In genomic region chr11:117974327-117975125, GRCm38 (mm10) we compare ENCODE assay signal across 10 mouse cellular contexts. TPM values are rescaled to one million over a fixed set of nuclear protein-coding genes. Genes with fewer than 3 reads are reported as not detected.
DNase-seq lines count a peak whose midpoint lies in the region; ATAC-seq lines count a peak whose summit lies in the region.
"Had no signal": no experiment of that assay in that cellular context is flagged by ENCODE, and none has a peak within 500 bp of the region (broad histone marks: within the 10 kb centered on the region; RNA-seq: fewer than 3 reads in every experiment).

No protein-coding gene starts in this region.

- no peak overlapping the region for H3K4me2 ChIP-seq in heart, embryonic 11.5 days
- no peak overlapping the region; the same call in 1 of the 2 replicates for H3K4me2 ChIP-seq in limb, embryonic 11.5 days (ENCODE audit: low read depth, severe bottlenecking)
- H3K4me2 ChIP-seq: liver, embryonic 11.5 days had no signal

- no peaks in the 10 kb centered on the region for H3K9me3 ChIP-seq in heart, embryonic 11.5 days (replicated peaks; ENCODE audit: control insufficient read depth, low read length)
- no peaks in the 10 kb centered on the region for H3K9me3 ChIP-seq in limb, embryonic 11.5 days (ENCODE audit: control insufficient read depth, low read length)
- H3K9me3 ChIP-seq: G1E had no signal

- WGBS in heart, embryonic 11.5 days (ENCODE audit: insufficient replicate concordance): 19% methylated on average over 14 of the region's 14 CpGs
- WGBS in limb, embryonic 11.5 days: 41% methylated on average over 14 of the region's 14 CpGs

- H3K4me3 ChIP-seq in heart, embryonic 11.5 days (ENCODE audit: low read depth, low read length): no peak overlapping the region
- H3K4me3 ChIP-seq in limb, embryonic 11.5 days (ENCODE audit: low read depth, low read length): no peak overlapping the region

- peak overlapping the region; percentile 59 for H3K27ac ChIP-seq in heart, embryonic 11.5 days (ENCODE audit: low read depth, low read length)
- H3K27ac ChIP-seq in limb, embryonic 11.5 days (replicated peaks; ENCODE audit: low read depth, low read length): no peak overlapping the region

- no peaks in the 10 kb centered on the region for H3K36me3 ChIP-seq in heart, embryonic 11.5 days (ENCODE audit: control insufficient read depth, insufficient read depth, low read length)
- no peaks in the 10 kb centered on the region for H3K36me3 ChIP-seq in limb, embryonic 11.5 days (ENCODE audit: control insufficient read depth, insufficient read depth, low read length)
- H3K36me3 ChIP-seq: G1E had no signal

- H3K4me1 ChIP-seq in heart, embryonic 11.5 days (ENCODE audit: control insufficient read depth, insufficient read depth, low read length): peaks cover 35% of the 10 kb centered on the region
- peaks cover 20% of the 10 kb centered on the region for H3K4me1 ChIP-seq in limb, embryonic 11.5 days (ENCODE audit: control insufficient read depth, insufficient read depth, low read length)

- peaks cover 14% of the 10 kb centered on the region for H3K27me3 ChIP-seq in heart, embryonic 11.5 days (ENCODE audit: control insufficient read depth, insufficient read depth, low read length)
- H3K27me3 ChIP-seq in limb, embryonic 11.5 days (ENCODE audit: control insufficient read depth, insufficient read depth, low read length): no peaks in the 10 kb centered on the region

- H3K9ac ChIP-seq in heart, embryonic 11.5 days (ENCODE audit: low read depth, low read length): 0 out of 2 replicates have a peak overlapping the region, but pooled peaks have one; percentile 16
- H3K9ac ChIP-seq in limb, embryonic 11.5 days (ENCODE audit: low read length): no peak overlapping the region

- DNase-seq in heart, adult 18-20 months: no peak
- DNase-seq in ovary, adult 18-20 months (ENCODE audit: low spot score): peak; percentile 70
- no peak for DNase-seq in ovary, postnatal 36 days (ENCODE audit: low spot score)
- DNase-seq in limb, embryonic 11.5 days (ENCODE audit: low spot score): peak; percentile 21
- peak; percentile 68 for DNase-seq in thymus, postnatal 14 days
- DNase-seq in right cerebral cortex, adult 2 months (ENCODE audit: low spot score in 2 of 2): no peak
- no peak for DNase-seq in c-Kit-positive CD71-positive TER-119-positive erythroid progenitor cells, embryonic 14.5 days (ENCODE audit: low spot score)

- ATAC-seq in heart, embryonic 11.5 days (replicated peaks; ENCODE audit: insufficient number of reproducible peaks, low FRiP score, low TSS enrichment): no peak
- ATAC-seq in limb, embryonic 11.5 days (ENCODE audit: insufficient number of reproducible peaks, low FRiP score, low TSS enrichment, low read depth): no peak

RNA-seq across cellular contexts. Expression of gene Socs3, which starts 4.7 kb away (rescaled TPM):
- 3.6 and 4.5 TPM in 2 replicates for polyA plus RNA-seq in heart, embryonic 11.5 days (2014; fragmentation: Nextera tagmentation; extraction: Ambion mirVana)
- 1 to 10 TPM; 3.2 to 3.5 TPM for total RNA-seq in heart, adult 18-20 months (2021)
- polyA plus RNA-seq in limb, embryonic 11.5 days (2014; fragmentation: Nextera tagmentation; extraction: Ambion mirVana): 5.4 and 6.7 TPM in 2 replicates

RNA-seq across cellular contexts. Expression of gene Pgs1, which starts 11.6 kb away (rescaled TPM):
- 26.5 and 27.4 TPM in 2 replicates for polyA plus RNA-seq in heart, embryonic 11.5 days (2014; fragmentation: Nextera tagmentation; extraction: Ambion mirVana)
- 10 to 100 TPM; 17.0 to 18.8 TPM for total RNA-seq in heart, adult 18-20 months (2021)
- polyA plus RNA-seq in limb, embryonic 11.5 days (2014; fragmentation: Nextera tagmentation; extraction: Ambion mirVana): 38.4 and 39.3 TPM in 2 replicates

Comparison
In these comparisons a context has a peak if more than half of its experiments do, and no peak if none do; other contexts are left out.
1. DNase-seq: peak in ovary, adult 18-20 months (single experiment), limb, embryonic 11.5 days (single experiment) and thymus, postnatal 14 days (single experiment); none in heart, adult 18-20 months (0 of 2), ovary, postnatal 36 days (single experiment), right cerebral cortex, adult 2 months (0 of 2) and c-Kit-positive CD71-positive TER-119-positive erythroid progenitor cells, embryonic 14.5 days (single experiment).